Mouse (Mus musculus) CH12.LX (cell line): ENCODE results near the gene Gm21992. TPM values are rescaled to one million over a fixed set of nuclear protein-coding genes. Genes with fewer than 3 reads are reported as not detected.

ENCODE experiments used
- DNase-seq: peaks from one replicate; pipeline ENCODE4 v3.0.0-alpha.2; 2013; ENCODE audit errors: extremely low read depth
- H3K27ac ChIP-seq: 2 replicates; pipeline ENCODE4 v1.5.1; 2012; ENCODE audit warnings: low read depth, mild to moderate bottlenecking, control low read depth, moderate library complexity; ENCODE audit not compliant: insufficient read depth
- H3K27me3 ChIP-seq: replicated peaks from 2 replicates; pipeline ENCODE3; 2012; ENCODE audit warnings: inconsistent platforms
- H3K36me3 ChIP-seq, 2 experiments: replicated peaks in 1 of 2; 2 replicates each; pipeline versions ENCODE3 to v1.6.1; 2012; ENCODE audit warnings: inconsistent platforms in 1 of 2, low read length in 1 of 2, mild to moderate bottlenecking in 1 of 2, mixed read lengths in 1 of 2, moderate library complexity in 1 of 2; ENCODE audit not compliant: control insufficient read depth in 1 of 2, insufficient read depth in 1 of 2
- H3K4me1 ChIP-seq, 2 experiments: 2 replicates each; pipeline ENCODE4 v1.6.1; 2012; ENCODE audit warnings: inconsistent platforms in 1 of 2, moderate library complexity in 1 of 2; ENCODE audit not compliant: insufficient read depth in 2 of 2, control insufficient read depth in 1 of 2
- H3K4me2 ChIP-seq: 2 replicates; pipeline ENCODE4 v1.6.1; 2012; ENCODE audit warnings: low read depth, mild to moderate bottlenecking, control low read depth; ENCODE audit not compliant: poor library complexity, insufficient read depth, severe bottlenecking
- H3K4me3 ChIP-seq, 3 experiments: fragments of 150-350 bp in 1 of 3; sonication (generic) in 1 of 3; replicated peaks in 1 of 3; 2 replicates each; pipeline versions ENCODE3 to v1.5.1; 2011 to 2012; ENCODE audit warnings: low read depth in 2 of 3, low read length in 2 of 3, mild to moderate bottlenecking in 2 of 3, moderate library complexity in 2 of 3, control low read depth in 1 of 3, improper control_type of control experiment in 1 of 3, inconsistent platforms in 1 of 3, mixed read lengths in 1 of 3; ENCODE audit not compliant: poor library complexity in 1 of 3
- H3K79me2 ChIP-seq: replicated peaks from 2 replicates; pipeline ENCODE4 v1.6.1; 2012; ENCODE audit warnings: mild to moderate bottlenecking, moderate library complexity; ENCODE audit not compliant: control insufficient read depth, poor library complexity, insufficient read depth, severe bottlenecking; ENCODE audit errors: extremely low read depth
- H3K9ac ChIP-seq: 2 replicates; pipeline ENCODE4 v1.6.1; 2012; ENCODE audit warnings: low read depth, mild to moderate bottlenecking, control low read depth, moderate library complexity; ENCODE audit not compliant: insufficient read depth
- H3K9me3 ChIP-seq: replicated peaks from 2 replicates; pipeline ENCODE3; 2012; ENCODE audit warnings: low read length, inconsistent platforms, mixed read lengths
- CHD1 ChIP-seq: IDR thresholded peaks from 2 replicates; pipeline ENCODE4 v1.6.1; 2012; ENCODE audit warnings: low read depth, low read length, improper control_type of control experiment, inconsistent platforms
- ELF1 ChIP-seq: IDR thresholded peaks from 2 replicates; pipeline ENCODE4 v1.6.1; 2014; ENCODE audit warnings: low read depth, mild to moderate bottlenecking, inconsistent platforms, low read length, improper control_type of control experiment
- EP300 ChIP-seq: IDR thresholded peaks from 2 replicates; pipeline ENCODE4 v1.6.1; 2011; ENCODE audit warnings: low read length, improper control_type of control experiment
- HCFC1 ChIP-seq: IDR thresholded peaks from 2 replicates; pipeline ENCODE4 v1.6.1; 2012; ENCODE audit warnings: low read depth, mild to moderate bottlenecking, inconsistent platforms, low read length, improper control_type of control experiment
- JUN ChIP-seq: IDR thresholded peaks from 2 replicates; pipeline ENCODE4 v1.6.1; 2011; ENCODE audit warnings: low read depth, mild to moderate bottlenecking, low read length, improper control_type of control experiment, moderate library complexity; ENCODE audit not compliant: insufficient read depth
- JUND ChIP-seq: conservative IDR thresholded peaks from 2 replicates; pipeline ENCODE4 v1.6.1; 2011; ENCODE audit warnings: low read depth, low read length, improper control_type of control experiment
- KAT2A ChIP-seq: IDR thresholded peaks from 2 replicates; pipeline ENCODE4 v1.6.1; 2012; ENCODE audit warnings: low read length, improper control_type of control experiment, inconsistent platforms; ENCODE audit not compliant: insufficient replicate concordance
- MAFK ChIP-seq: IDR thresholded peaks from 2 replicates; pipeline ENCODE4 v1.6.1; 2011; ENCODE audit warnings: low read length, improper control_type of control experiment; ENCODE audit not compliant: insufficient replicate concordance
- MAZ ChIP-seq: IDR thresholded peaks from 2 replicates; pipeline ENCODE4 v1.6.1; 2012; ENCODE audit warnings: low read depth, mild to moderate bottlenecking, inconsistent platforms, low read length, improper control_type of control experiment, moderate library complexity
- MEF2A ChIP-seq: IDR thresholded peaks from 2 replicates; pipeline ENCODE4 v1.6.1; 2014; ENCODE audit warnings: low read depth, mild to moderate bottlenecking, inconsistent platforms, low read length, improper control_type of control experiment, borderline replicate concordance
- MXI1 ChIP-seq: IDR thresholded peaks from 2 replicates; pipeline ENCODE4 v1.6.1; 2011; ENCODE audit warnings: mild to moderate bottlenecking, low read depth, low read length, improper control_type of control experiment
- MYC ChIP-seq: IDR thresholded peaks from 2 replicates; pipeline ENCODE4 v1.6.1; 2011; ENCODE audit warnings: low read depth, mild to moderate bottlenecking, improper control_type of control experiment, low read length
- NELFE ChIP-seq: IDR thresholded peaks from 2 replicates; pipeline ENCODE4 v1.6.1; 2011; ENCODE audit warnings: low read depth, low read length, improper control_type of control experiment
- POLR2AphosphoS2 ChIP-seq: IDR thresholded peaks from 2 replicates; pipeline ENCODE4 v1.6.1; 2011; ENCODE audit warnings: low read depth, low read length, improper control_type of control experiment
- RAD21 ChIP-seq: IDR thresholded peaks from 2 replicates; pipeline ENCODE4 v1.6.1; 2011; ENCODE audit warnings: low read depth, mild to moderate bottlenecking, low read length, improper control_type of control experiment, moderate library complexity
- RCOR1 ChIP-seq: conservative IDR thresholded peaks from 2 replicates; pipeline ENCODE4 v1.6.1; 2012; ENCODE audit warnings: low read depth, mild to moderate bottlenecking, inconsistent platforms, low read length, improper control_type of control experiment
- SIN3A ChIP-seq: IDR thresholded peaks from 2 replicates; pipeline ENCODE4 v1.6.1; 2012; ENCODE audit warnings: low read length, improper control_type of control experiment, inconsistent platforms
- SMC3 ChIP-seq: IDR thresholded peaks from 2 replicates; pipeline ENCODE4 v1.6.1; 2011; ENCODE audit warnings: low read depth, low read length, improper control_type of control experiment
- TBP ChIP-seq: conservative IDR thresholded peaks from 2 replicates; pipeline ENCODE4 v1.6.1; 2011; ENCODE audit warnings: low read depth, low read length, improper control_type of control experiment
- TCF12 ChIP-seq: IDR thresholded peaks from 2 replicates; pipeline ENCODE4 v1.6.1; 2014; ENCODE audit warnings: low read depth, mild to moderate bottlenecking, inconsistent platforms, low read length, improper control_type of control experiment
- UBTF ChIP-seq: IDR thresholded peaks from 2 replicates; pipeline ENCODE4 v1.6.1; 2012; ENCODE audit warnings: low read depth, mild to moderate bottlenecking, inconsistent platforms, low read length, improper control_type of control experiment, moderate library complexity
- USF1 ChIP-seq: IDR thresholded peaks from 2 replicates; pipeline ENCODE4 v1.6.1; 2014; ENCODE audit warnings: low read depth, mild to moderate bottlenecking, inconsistent platforms, low read length, improper control_type of control experiment
- ZC3H11A ChIP-seq: IDR thresholded peaks from 2 replicates; pipeline ENCODE4 v1.6.1; 2012; ENCODE audit warnings: low read depth, mild to moderate bottlenecking, inconsistent platforms, low read length, improper control_type of control experiment
- ZKSCAN1 ChIP-seq: IDR thresholded peaks from 2 replicates; pipeline ENCODE4 v1.6.1; 2012; ENCODE audit warnings: low read depth, inconsistent platforms, low read length, improper control_type of control experiment, borderline replicate concordance
- ZNF384 ChIP-seq: IDR thresholded peaks from 2 replicates; pipeline ENCODE4 v1.6.1; 2012; ENCODE audit warnings: low read depth, low read length, improper control_type of control experiment, inconsistent platforms
- dilution Hi-C: fragments of 300-500 bp; cut with MboI; formaldehyde crosslinking; loops from 2 replicates; pipeline ENCODE4 v1.14.3; 2020; ENCODE audit warnings: low sequenced_read_pairs; ENCODE audit not compliant: extremely low pct_unique_long_range_greater_than_20kb, extremely low pct_ligation_motif_present
- in situ Hi-C: fragments of 300-500 bp; cut with MboI; formaldehyde crosslinking; loops from 3 replicates; pipeline ENCODE4 v1.14.3; 2019; ENCODE audit warnings: low sequenced_read_pairs, low pct_ligation_motif_present, low pct_unique_long_range_greater_than_20kb, mixed read lengths
- polyA plus RNA-seq: library from polyadenylated mRNA; unstranded; fragments of >175 nt; gene quantifications from 2 replicates; pipeline ENCODE4 v1.2.1, GENCODE M21; 2012; ENCODE audit warnings: low read depth; ENCODE audit not compliant: insufficient read length
- total RNA-seq, 2 experiments: library from RNA; depleted of rRNA; stranded (reverse); fragments of 300-350 nt in 1 of 2; fragments of >200 nt in 1 of 2; gene quantifications; 2 replicates each; pipeline ENCODE4 v1.2.3; 2012 to 2014

Gene Gm21992
- total and polyA plus RNA-seq, 3 experiments, result 3.9 to 44.3 (median 17.0) TPM

DNA sequence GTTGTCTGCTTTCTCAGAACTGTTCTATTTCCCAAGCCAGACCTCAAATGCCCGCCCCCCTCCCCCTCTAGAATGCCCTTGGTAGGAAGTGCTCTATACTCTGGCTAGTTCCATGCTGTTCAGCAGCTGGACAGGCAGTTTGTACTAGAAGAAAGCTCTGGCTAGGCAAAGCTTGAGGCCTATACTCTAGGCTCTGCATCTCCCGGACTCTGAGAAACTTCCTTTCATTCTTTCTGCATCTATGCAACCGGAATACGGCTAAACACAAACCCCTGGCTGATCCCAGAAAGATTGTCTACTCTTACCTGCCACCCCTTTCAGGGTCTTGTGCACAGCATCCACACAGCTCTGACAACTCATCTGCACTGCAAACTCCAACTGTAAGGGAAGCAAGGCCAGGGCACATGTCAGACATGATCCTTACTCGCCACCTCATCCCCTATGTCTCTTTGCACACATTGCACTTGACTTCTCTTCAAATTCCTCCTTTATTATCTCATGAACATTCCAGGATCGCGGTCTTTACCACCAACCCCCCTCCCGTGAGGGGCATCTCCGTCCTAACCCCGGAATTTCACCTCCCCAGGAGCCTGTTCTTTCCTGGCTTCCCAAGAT lies 27.2 kb upstream of the Gm21992 start:
- Histone ChIP-seq H3K27ac (no peak overlapping the region), H3K36me3 (peaks cover 5 to 26% of the 10 kb centered on the region in 2 experiments), H3K27me3 (peaks cover 38% of the 10 kb centered on the region), H3K4me2 (peak overlapping the region; percentile 78), H3K4me3 (peak overlapping the region; percentile 76 to 81 (median 76)), H3K9me3 (no peaks in the 10 kb centered on the region)
- DNase-seq, result peak; percentile 13
- in situ Hi-C loops, result no loop called here
- no peak for TF ChIP-seq KAT2A
- no peak for TF ChIP-seq USF1
- no peak for TF ChIP-seq ELF1
- TF ChIP-seq MAFK, result no peak
- no peak for TF ChIP-seq SMC3
- no peak for TF ChIP-seq ZKSCAN1
- TF ChIP-seq RCOR1, result no peak
- no peak for TF ChIP-seq TBP
- no peak for TF ChIP-seq SIN3A
- no peak for TF ChIP-seq EP300
- TF ChIP-seq MYC, result no peak
- TF ChIP-seq UBTF, result no peak
- TF ChIP-seq, all 38 proteins: peak for 0
- Histone ChIP-seq H3K9ac (peak overlapping the region; percentile 83), H3K79me2 (no peaks in the 10 kb centered on the region), H3K4me1 (peaks cover 6 to 19% of the 10 kb centered on the region in 2 experiments; a peak in 3 of 4 replicates)
- dilution Hi-C loops, result no loop called here

DNA sequence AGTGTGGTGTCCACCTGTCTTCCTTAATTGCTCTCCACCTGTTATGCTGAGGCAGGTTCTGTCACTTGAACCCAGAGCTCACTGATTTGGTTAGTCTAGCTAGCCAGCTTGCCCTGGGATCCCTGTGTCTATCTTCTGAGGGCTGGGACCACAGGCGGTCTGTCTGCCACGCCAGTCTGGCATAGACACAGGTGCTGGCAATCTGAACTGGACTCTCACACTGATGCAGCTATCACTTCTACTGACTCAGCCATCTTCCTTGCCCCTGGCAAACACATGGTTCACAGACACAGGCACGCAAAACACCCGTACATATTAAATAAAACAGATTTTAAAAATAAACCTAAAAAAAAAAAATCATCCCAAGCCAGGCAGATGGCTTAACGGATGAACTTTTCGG lies 25.6 kb upstream of the Gm21992 start:
- Histone ChIP-seq H3K36me3 (peaks cover 14 to 40% of the 10 kb centered on the region in 2 experiments), H3K27ac (no peak overlapping the region), H3K9ac (no peak overlapping the region), H3K4me3 (no peak overlapping the region), H3K79me2 (no peaks in the 10 kb centered on the region), H3K4me1 (peaks cover 6 to 25% of the 10 kb centered on the region in 2 experiments; a peak in 3 of 4 replicates), H3K9me3 (no peaks in the 10 kb centered on the region), H3K4me2 (no peak overlapping the region), H3K27me3 (peaks cover 26% of the 10 kb centered on the region)
- in situ Hi-C loops (no loop called here), dilution Hi-C loops (no loop called here)
- DNase-seq, result no peak
- TF ChIP-seq MEF2A (no peak), JUND (no peak), RCOR1 (no peak), HCFC1 (no peak), ZKSCAN1 (no peak), NELFE (no peak), CHD1 (no peak), SIN3A (no peak), JUN (no peak), ZNF384 (no peak), TCF12 (no peak), POLR2AphosphoS2 (no peak), MAZ (no peak), USF1 (no peak), RAD21 (no peak), MXI1 (no peak), ZC3H11A (no peak)
